Mouse (Mus musculus): Measurements from ENCODE around the gene Lhx8. TPM values are rescaled to one million over a fixed set of nuclear protein-coding genes. Genes with fewer than 3 reads are reported as not detected.

Lhx8 gene
- polyA plus RNA-seq, 1 experiment from 2014 or later, result 0.26 TPM

DNA sequence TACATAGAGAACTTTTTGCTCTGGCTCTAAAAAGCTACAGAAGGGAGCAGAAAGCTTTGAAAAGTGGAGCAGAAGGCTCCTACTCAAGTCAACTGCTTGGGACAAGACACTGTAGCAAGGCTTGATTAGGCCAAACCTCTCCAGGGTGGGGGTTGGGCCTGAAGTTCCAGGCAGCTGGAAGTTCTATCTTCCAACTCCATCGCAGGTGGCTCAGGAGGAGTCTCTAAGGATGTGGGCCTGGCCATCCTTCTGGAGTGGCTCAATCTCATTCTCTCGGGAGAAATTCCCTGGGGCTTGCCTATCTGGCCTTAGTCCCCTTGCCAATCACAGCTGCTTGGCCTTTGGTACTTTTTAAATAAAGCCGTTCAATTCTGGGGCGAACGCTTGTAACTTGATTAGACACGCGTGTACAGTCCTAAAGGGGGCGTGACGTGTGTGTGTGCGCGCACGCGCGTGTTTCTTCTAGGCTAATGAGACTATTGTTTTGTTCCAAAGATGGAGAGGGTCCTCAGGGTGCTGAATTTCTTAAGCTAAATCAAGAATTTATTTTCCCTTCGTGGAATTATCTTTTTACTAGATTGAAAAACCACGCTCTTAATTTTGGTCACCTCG, 9.3 kb upstream of the Lhx8 start:
- Histone ChIP-seq H3K4me2 (ENCODE audit: low read length) (no peak overlapping the region), H3K27me3 (ENCODE audit: control insufficient read depth, insufficient read depth, low read length) (peaks cover 30% of the 10 kb centered on the region), H3K9me3 (ENCODE audit: control insufficient read depth, low read length) (no peaks in the 10 kb centered on the region), H3K9ac (replicated peaks; ENCODE audit: low read length) (no peak overlapping the region), H3K36me3 (ENCODE audit: control insufficient read depth, insufficient read depth, low read length) (no peaks in the 10 kb centered on the region), H3K4me1 (ENCODE audit: control insufficient read depth, insufficient read depth, low read length) (peaks cover 6% of the 10 kb centered on the region; the same call in 1 of the 2 replicates), H3K27ac (replicated peaks; ENCODE audit: low read depth, low read length) (no peak overlapping the region), H3K4me3 (replicated peaks; ENCODE audit: low read depth, low read length) (no peak overlapping the region)
- WGBS, result 48% methylated on average over 17 of the region's 17 CpGs
- ATAC-seq (ENCODE audit: low FRiP score, low TSS enrichment), result 0 out of 2 replicates have a peak, but pooled peaks have one; percentile 53
- peak; percentile 39 for DNase-seq

DNA sequence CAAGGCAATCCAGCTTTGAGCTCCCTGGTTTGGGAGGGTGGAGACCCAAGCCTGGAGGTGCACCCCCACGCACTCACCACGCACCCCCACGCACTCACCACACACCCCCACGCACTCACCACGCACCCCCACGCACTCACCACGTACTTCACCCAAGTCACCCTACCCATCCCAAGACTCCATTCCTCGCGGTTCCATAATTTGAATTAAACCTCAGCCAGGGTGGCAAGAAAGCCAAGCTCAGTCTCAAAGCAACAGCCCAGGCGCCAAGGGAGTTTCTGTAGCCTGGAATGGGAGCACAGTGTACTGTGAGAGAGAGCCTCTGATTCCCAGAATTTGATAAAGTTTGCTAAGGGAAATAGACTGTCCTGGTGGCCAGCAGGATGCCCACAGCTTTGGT, 4.3 kb upstream of the Lhx8 start:
- DNase-seq, result no peak
- WGBS, result 3% methylated on average over 10 of the region's 10 CpGs
- Histone ChIP-seq H3K4me1 (ENCODE audit: control insufficient read depth, insufficient read depth, low read length) (peaks cover 4% of the 10 kb centered on the region; the same call in 1 of the 2 replicates), H3K4me3 (replicated peaks; ENCODE audit: low read depth, low read length) (no peak overlapping the region), H3K9ac (replicated peaks; ENCODE audit: low read length) (no peak overlapping the region), H3K27ac (replicated peaks; ENCODE audit: low read depth, low read length) (no peak overlapping the region), H3K36me3 (ENCODE audit: control insufficient read depth, insufficient read depth, low read length) (no peaks in the 10 kb centered on the region), H3K4me2 (ENCODE audit: low read length) (no peak overlapping the region), H3K27me3 (ENCODE audit: control insufficient read depth, insufficient read depth, low read length) (peaks cover 72% of the 10 kb centered on the region), H3K9me3 (ENCODE audit: control insufficient read depth, low read length) (no peaks in the 10 kb centered on the region)
- no peak for ATAC-seq (ENCODE audit: low FRiP score, low TSS enrichment)

DNA sequence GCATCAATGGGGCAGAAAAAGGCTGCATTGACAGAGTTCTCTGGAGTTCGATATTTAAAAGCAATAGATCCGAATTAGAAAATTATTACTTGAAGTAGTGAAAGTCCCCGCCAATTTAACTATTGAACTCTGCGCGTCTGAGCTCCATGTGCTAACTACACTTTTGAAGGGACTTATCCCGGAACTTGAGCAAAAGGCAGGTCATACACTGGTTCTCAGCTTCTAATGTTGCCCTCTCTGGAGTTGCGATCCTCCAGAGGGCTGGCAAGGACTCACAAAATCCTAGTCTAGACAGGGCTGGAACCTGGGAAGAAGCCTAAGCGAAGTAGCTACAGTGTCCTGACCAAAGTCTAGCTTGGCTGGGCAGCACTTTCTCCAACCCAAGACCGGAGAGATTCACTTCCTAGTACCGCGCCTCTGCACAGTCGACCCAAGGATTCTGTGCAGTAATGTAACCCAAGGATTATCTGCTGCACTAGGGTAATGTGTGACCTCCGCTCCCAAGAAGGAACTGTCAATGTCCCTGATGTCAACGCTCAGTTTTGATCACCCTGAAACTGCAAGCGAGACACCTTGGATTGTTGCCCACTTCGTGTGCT, 3.0 kb upstream of the Lhx8 start:
- Histone ChIP-seq H3K36me3 (ENCODE audit: control insufficient read depth, insufficient read depth, low read length) (no peaks in the 10 kb centered on the region), H3K27me3 (ENCODE audit: control insufficient read depth, insufficient read depth, low read length) (peaks cover 78% of the 10 kb centered on the region), H3K9me3 (ENCODE audit: control insufficient read depth, low read length) (no peaks in the 10 kb centered on the region), H3K4me2 (ENCODE audit: low read length) (no peak overlapping the region), H3K27ac (replicated peaks; ENCODE audit: low read depth, low read length) (no peak overlapping the region), H3K4me3 (replicated peaks; ENCODE audit: low read depth, low read length) (no peak overlapping the region), H3K9ac (replicated peaks; ENCODE audit: low read length) (no peak overlapping the region), H3K4me1 (ENCODE audit: control insufficient read depth, insufficient read depth, low read length) (peaks cover 3% of the 10 kb centered on the region; the same call in 1 of the 2 replicates)
- DNase-seq (peak; percentile 37), ATAC-seq (ENCODE audit: low FRiP score, low TSS enrichment) (no peak)
- 1% methylated on average over 16 of the region's 16 CpGs for WGBS

DNA sequence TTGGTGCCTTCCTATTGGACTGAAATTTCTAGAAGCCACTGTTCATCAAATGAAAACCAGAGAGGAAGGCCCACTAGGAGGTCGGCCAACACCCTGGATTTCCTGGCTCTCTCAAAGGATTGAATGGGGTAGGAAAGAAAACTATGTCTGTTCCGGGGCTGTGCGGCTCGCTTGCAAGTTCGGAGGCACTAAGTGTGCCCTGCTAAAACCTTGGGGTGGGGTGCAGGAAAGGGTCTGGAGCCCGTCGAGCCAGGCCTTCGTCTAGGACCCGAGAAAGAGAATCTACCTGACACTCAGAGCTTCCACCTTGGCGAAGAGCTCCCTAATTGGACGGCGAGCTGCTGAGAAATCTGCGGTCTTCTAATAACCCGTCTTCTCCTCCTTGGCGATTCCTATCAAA, 2.5 kb upstream of the Lhx8 start:
- Histone ChIP-seq H3K36me3 (ENCODE audit: control insufficient read depth, insufficient read depth, low read length) (no peaks in the 10 kb centered on the region), H3K27me3 (ENCODE audit: control insufficient read depth, insufficient read depth, low read length) (peaks cover 81% of the 10 kb centered on the region), H3K27ac (replicated peaks; ENCODE audit: low read depth, low read length) (no peak overlapping the region), H3K4me1 (ENCODE audit: control insufficient read depth, insufficient read depth, low read length) (peaks cover 9% of the 10 kb centered on the region; the same call in 1 of the 2 replicates), H3K4me3 (replicated peaks; ENCODE audit: low read depth, low read length) (no peak overlapping the region), H3K9ac (replicated peaks; ENCODE audit: low read length) (no peak overlapping the region), H3K4me2 (ENCODE audit: low read length) (no peak overlapping the region), H3K9me3 (ENCODE audit: control insufficient read depth, low read length) (no peaks in the 10 kb centered on the region)
- ATAC-seq (ENCODE audit: low FRiP score, low TSS enrichment), result no peak
- DNase-seq, result peak; percentile 37
- WGBS, result 2% methylated on average over 15 of the region's 15 CpGs

DNA sequence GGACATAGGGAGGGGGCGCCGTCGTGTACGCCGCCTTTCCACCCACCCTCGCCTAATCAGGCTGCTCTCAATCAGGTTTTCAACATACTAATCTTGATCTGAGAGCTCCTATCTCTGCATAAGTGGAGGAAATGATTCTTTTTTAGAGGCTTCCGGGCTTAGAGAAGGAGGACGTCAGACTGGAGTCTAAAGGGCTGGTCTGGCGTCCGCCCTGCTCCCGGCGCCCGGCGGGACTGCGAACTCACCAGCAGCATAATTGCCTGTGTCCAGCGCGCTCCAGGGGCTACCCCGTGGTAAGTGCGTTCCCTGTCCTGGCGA, 1.7 kb upstream of the Lhx8 start:
- peak; percentile 30 for DNase-seq
- peaks cover 81% of the 10 kb centered on the region for H3K27me3 ChIP-seq (ENCODE audit: control insufficient read depth, insufficient read depth, low read length)

DNA sequence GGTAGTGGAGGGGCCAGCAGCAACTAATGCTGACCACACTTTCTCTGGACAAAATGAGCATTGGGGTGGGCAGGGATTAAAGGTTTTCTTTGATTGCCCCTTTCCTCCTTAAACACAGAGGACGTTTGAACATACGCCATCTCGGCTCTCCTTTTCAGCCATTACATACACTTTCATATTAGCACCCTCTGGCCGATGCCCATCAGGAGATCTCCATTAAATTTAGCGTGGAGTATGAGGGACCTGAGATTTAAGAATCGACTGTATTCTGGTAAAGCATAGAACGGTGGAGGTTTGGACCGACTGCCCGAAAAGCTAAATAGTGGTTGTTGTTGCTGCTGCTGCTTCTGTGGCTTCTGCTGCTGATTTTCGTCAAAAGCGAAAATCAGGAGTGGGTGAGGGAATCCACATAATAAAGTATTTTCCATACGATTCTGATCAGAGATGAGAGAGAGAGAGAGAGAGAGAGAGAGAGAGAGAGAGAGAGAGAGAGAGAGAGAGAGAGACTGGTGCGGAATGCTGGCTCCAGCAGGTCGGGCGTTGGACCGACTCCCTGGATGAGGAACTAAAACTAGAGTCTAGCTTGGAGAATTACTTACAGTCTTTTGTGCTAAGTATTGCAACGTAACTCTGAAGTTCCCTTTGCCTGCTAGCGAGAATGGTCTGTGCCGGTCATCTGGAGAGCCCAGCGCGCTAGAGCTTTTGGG, 1.2 kb upstream of the Lhx8 start:
- Histone ChIP-seq H3K36me3 (ENCODE audit: control insufficient read depth, insufficient read depth, low read length) (no peaks in the 10 kb centered on the region), H3K27me3 (ENCODE audit: control insufficient read depth, insufficient read depth, low read length) (peaks cover 83% of the 10 kb centered on the region), H3K4me2 (ENCODE audit: low read length) (no peak overlapping the region), H3K9ac (replicated peaks; ENCODE audit: low read length) (no peak overlapping the region), H3K9me3 (ENCODE audit: control insufficient read depth, low read length) (no peaks in the 10 kb centered on the region), H3K4me3 (replicated peaks; ENCODE audit: low read depth, low read length) (no peak overlapping the region; the same call in 1 of the 2 replicates), H3K27ac (replicated peaks; ENCODE audit: low read depth, low read length) (no peak overlapping the region), H3K4me1 (ENCODE audit: control insufficient read depth, insufficient read depth, low read length) (peaks cover 12% of the 10 kb centered on the region; the same call in 1 of the 2 replicates)
- no peak for ATAC-seq (ENCODE audit: low FRiP score, low TSS enrichment)
- WGBS, result under 1% methylated on average over 21 of the region's 21 CpGs
- DNase-seq, result peak; percentile 46

More for the DNA sequence above, 1.7 kb upstream of the Lhx8 start:
- H3K27ac ChIP-seq (replicated peaks; ENCODE audit: low read depth, low read length), result no peak overlapping the region
- H3K4me2 ChIP-seq (ENCODE audit: low read length), result no peak overlapping the region
- peaks cover 12% of the 10 kb centered on the region; the same call in 1 of the 2 replicates for H3K4me1 ChIP-seq (ENCODE audit: control insufficient read depth, insufficient read depth, low read length)
- H3K4me3 ChIP-seq (replicated peaks; ENCODE audit: low read depth, low read length), result no peak overlapping the region; the same call in 1 of the 2 replicates
- no peak overlapping the region for H3K9ac ChIP-seq (replicated peaks; ENCODE audit: low read length)
- no peaks in the 10 kb centered on the region for H3K9me3 ChIP-seq (ENCODE audit: control insufficient read depth, low read length)
- no peak for ATAC-seq (ENCODE audit: low FRiP score, low TSS enrichment)
- no peaks in the 10 kb centered on the region for H3K36me3 ChIP-seq (ENCODE audit: control insufficient read depth, insufficient read depth, low read length)
- WGBS, result under 1% methylated on average over 20 of the region's 20 CpGs

DNA sequence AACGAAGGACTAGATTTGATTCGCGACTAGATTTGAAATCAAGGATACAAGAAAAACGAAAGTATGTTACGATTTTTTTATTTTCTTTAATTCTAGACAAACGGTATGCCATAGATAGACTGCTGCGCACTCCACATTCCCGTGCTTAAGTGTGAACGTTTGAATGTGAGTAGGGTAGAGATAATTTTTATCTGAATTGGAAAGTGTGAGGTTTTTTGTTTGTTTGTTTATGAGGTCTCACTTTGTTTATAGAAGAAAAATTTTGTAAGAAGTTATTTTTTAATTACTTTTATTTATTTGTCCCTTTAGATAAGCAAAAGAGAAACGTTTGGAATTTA, 513 bp upstream of the Lhx8 start:
- H3K9me3 ChIP-seq (ENCODE audit: control insufficient read depth, low read length), result no peaks in the 10 kb centered on the region

DNA sequence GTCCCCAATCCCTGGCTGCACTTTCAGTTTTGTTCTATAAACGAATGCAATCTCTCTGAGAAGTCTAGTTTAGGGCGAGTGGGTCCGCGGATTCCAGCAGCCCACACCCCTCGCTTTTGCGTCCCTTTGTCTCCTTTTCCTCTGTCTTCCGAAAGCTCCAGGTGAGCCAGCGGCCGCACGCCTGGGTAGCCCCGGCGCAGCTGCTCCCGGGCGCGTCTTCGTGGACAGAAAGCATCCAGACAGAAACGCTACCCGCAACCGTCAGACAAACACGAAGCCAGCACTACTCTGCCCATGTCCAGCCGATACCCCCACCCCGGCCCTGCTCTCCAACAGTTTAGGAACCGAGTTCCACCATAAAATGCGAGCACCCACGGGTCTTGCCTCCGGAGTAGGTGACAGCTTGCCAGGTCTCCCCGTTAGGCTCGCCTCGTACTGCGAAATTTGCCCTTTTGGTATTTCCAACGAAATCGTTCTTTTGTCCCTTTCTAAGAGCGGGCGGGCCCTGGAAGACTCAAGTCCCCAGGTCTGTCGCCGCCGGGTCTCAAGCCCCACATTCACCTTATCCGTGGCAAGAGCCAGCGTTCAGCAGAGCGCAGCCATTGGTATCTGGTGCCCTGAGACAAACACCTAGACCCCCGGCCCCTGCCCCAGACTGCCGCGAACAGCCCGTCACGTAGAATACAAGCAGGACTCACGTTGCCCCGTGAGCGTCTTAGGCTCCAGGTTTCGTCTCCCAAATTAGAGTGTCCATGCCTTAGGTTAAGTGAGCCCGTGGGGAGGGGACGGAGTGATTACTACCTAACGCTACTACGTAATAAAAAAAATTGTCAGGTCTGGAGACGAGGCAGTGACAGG, 907 bp downstream of the Lhx8 start:
- WGBS, result under 1% methylated on average over 54 of the region's 54 CpGs
- ATAC-seq (ENCODE audit: low FRiP score, low TSS enrichment) (no peak), DNase-seq (peak; percentile 64)
- H3K4me2 ChIP-seq (ENCODE audit: low read length), result peak overlapping the region; percentile 30
- peaks cover 12% of the 10 kb centered on the region; the same call in 1 of the 2 replicates for H3K4me1 ChIP-seq (ENCODE audit: control insufficient read depth, insufficient read depth, low read length)
- peaks cover 80% of the 10 kb centered on the region for H3K27me3 ChIP-seq (ENCODE audit: control insufficient read depth, insufficient read depth, low read length)
- H3K27ac ChIP-seq (replicated peaks; ENCODE audit: low read depth, low read length), result no peak overlapping the region
- 0 out of 2 replicates have a peak overlapping the region, but pooled peaks have one; percentile 17 for H3K4me3 ChIP-seq (replicated peaks; ENCODE audit: low read depth, low read length)
- H3K9ac ChIP-seq (replicated peaks; ENCODE audit: low read length), result no peak overlapping the region
- H3K9me3 ChIP-seq (ENCODE audit: control insufficient read depth, low read length), result no peaks in the 10 kb centered on the region
- no peaks in the 10 kb centered on the region for H3K36me3 ChIP-seq (ENCODE audit: control insufficient read depth, insufficient read depth, low read length)

More for the DNA sequence above, 513 bp upstream of the Lhx8 start:
- Histone ChIP-seq H3K4me3 (replicated peaks; ENCODE audit: low read depth, low read length) (no peak overlapping the region), H3K4me2 (ENCODE audit: low read length) (no peak overlapping the region), H3K27me3 (ENCODE audit: control insufficient read depth, insufficient read depth, low read length) (peaks cover 83% of the 10 kb centered on the region), H3K36me3 (ENCODE audit: control insufficient read depth, insufficient read depth, low read length) (no peaks in the 10 kb centered on the region), H3K4me1 (ENCODE audit: control insufficient read depth, insufficient read depth, low read length) (peaks cover 12% of the 10 kb centered on the region; the same call in 1 of the 2 replicates), H3K27ac (replicated peaks; ENCODE audit: low read depth, low read length) (no peak overlapping the region), H3K9ac (replicated peaks; ENCODE audit: low read length) (no peak overlapping the region)
- ATAC-seq (ENCODE audit: low FRiP score, low TSS enrichment), result no peak
- DNase-seq, result no peak
- under 1% methylated on average over 10 of the region's 10 CpGs for WGBS

All from midbrain, embryonic 14.5 days (tissue).